Mouse (Mus musculus) urinary bladder, postnatal 25 days (tissue): Measurements from ENCODE around the gene Brca1.
"Not testable (repeated sequence)": the region's sequence is repeated elsewhere in the genome, so short reads cannot be mapped to it uniquely, and the experiment has no call there.

Source experiments
- DNase-seq: peaks from one replicate; pipeline ENCODE4 v3.0.0; 2022; ENCODE audit warnings: low spot score

The Brca1 gene

DNA sequence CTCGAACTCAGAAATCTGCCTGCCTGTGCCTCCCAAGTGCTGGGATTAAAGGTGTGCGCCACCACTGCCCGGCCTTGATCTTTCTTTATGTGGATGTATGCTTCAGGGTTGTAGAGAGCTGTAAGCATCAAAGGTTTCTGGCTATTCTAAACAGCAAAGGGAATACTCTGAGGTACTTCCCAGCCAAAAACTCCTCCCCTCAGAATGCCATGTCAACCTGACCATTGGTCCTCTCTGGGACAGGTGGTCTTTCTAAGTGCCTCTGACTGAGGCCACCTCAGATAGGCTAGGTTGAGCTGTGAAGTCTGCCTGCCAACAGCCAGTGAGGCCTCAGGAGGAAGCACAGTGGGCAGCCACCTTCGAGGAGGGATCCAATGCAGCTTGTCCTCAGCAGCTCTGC, 102.9 kb downstream of the Brca1 start:
- DNase-seq: no peak

DNA sequence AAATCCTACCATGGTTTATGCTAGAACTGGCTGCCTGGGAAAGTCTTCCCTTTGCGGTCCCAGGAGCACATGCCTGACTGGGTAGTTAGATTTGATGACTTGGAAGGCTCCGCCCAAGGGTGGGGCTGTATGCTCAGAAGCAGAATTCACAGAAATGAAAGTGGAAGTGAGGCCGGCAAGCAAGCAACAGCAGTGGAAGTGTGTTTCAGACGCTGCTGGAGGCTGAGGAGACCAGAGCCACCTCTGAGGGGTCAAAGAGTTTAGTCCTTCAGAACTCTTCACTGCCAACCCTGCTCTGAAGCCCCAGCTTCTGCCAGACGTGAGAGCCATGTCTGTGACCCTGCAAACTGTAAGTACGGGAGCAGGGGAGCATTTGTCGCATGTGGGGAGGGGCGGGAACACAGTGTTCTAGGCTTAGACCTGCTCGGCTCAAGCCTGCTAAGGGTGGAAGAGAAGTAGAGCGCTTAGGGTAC, 103.4 kb downstream of the Brca1 start, which contains the start of gene Ifi35:
Ifi35 (plus strand) TSS at position 134 of the 473 bp plus-strand sequence.
- DNase-seq: peak; percentile 66

DNA sequence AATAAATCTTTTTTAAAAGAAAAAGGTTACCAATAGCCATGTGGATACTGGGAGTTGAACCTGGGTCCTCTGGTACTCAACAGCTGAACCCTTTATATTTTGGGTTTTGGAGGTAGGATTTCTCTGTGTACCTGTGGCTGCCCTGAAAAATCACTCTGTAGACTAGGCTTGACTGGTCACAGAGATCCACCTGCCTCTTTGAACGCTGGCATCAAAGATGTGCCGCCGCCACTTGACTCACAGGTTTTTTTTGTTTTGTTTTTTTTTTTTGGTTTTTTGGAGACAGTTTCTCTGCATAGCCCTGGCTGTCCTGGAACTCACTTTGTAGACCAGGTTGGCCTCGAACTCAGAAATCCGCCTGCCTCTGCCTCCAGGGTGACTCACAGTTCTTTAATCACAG, 104.0 kb downstream of the Brca1 start:
- no peak for DNase-seq

DNA sequence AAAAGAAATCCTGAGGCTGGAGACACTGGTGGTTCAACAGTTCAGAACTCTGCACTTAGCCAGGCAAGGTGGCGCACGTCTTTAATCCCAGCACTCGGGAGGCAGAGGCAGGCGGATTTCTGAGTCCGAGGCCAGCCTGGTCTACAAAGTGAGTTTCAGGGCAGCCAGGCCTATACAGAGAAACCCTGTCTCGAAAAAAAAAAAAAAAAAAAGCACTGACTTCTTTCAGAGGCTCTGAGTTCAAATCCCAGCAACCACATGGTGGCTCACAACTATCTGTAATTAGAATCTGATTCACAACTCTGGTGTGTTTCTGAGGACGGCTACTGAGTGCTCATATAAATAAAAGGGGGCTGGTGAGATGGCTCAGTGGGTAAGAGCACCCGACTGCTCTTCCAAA, 104.9 kb downstream of the Brca1 start:
- not testable (repeated sequence) for DNase-seq

DNA sequence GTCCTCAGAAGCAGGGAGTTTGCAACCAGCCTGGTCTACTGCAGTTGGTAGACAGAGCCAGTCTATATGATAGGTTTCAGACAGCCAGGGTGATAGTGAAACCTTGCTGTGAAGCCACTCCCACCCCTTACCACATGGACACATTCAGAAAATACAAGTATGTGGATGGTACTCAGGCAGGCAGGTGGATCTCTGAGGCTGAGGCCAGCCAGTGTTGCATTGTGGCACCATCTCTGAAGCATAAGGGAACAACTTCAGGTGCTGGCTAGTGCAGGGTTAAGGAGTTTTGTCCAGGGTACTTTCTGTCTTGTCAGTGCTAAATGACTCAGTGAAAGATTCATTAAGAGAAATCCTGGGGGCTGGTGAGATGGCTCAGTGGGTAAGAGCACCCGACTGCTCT, 105.4 kb downstream of the Brca1 start:
- DNase-seq: no peak

DNA sequence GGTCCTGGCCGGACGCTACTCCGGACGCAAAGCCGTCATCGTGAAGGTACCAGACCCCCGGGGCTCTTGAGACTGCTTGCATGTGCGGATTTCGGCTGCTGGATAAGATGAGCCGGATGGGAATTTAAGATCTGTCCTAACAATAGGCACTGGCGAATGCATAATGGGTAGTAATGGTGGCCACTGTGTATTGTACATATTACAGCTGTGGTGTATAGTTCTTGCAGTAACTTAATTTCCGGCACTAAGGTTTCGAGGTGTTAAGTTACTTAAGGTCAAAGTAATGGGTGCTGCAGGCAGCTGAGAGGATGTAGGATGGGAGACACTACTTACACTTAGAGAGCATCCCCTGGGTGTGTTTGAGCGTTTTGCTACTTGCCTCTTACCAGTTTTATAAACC, 109.0 kb downstream of the Brca1 start:
- no peak for DNase-seq

DNA sequence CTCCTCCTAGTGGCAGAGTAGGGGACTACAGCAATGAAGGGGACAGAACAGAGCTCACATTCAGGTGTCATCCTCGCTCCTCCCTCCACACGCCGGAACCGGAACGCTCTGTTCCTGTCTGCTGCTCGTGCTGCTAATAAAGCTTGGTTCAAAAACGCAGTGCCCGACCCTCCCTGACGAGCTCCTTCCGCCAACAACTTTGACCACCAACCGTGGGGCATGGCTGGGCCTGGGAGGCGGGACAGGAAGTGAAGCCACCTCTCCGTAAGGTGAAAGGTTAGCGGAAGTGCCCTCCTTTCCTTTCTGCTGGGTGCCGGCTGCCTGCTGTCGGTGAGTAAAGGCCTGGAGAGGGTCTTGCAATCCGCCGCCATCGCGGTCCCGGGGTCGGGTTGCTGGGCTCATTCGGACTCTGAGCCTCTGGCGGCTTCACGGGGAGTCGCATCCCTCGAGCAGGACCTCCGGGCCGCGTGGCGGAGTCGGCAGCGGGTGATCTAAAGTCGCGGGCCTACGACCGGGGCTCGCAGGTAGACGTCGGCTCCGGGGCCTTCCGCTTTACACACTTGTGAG, 109.5 kb downstream of the Brca1 start, which contains the start of gene Rpl27:
Rpl27 (plus strand) TSS at position 172 of the 567 bp plus-strand sequence.
- DNase-seq: peak; percentile 82

DNA sequence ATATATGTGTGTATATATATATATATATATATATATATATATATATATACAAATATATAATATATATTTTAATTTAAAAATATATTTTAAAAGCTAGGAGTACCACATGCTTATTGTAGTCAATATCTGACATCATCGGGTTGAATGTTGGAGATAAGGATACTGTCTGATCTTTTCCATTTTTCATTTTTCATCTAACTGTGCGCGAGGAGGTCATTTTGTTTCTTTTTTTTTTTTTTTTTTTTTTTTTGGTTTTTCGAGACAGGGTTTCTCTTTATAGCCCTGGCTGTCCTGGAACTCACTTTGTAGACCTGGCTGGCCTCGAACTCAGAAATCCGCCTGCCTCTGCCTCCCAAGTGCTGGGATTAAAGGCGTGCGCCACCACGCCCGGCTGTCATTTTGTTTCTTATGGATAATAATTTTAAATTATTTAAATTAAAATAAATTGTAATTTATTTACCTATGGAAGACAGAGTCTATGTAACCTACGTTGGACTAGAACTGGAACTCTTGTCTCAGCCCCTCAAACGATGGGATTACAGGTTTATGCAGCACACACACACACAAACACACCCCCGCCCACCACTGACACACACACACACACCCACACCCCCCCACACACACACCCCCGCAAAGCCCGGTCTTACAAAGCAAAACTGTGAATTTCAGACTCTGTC, 110.2 kb downstream of the Brca1 start:
- DNase-seq: not testable (repeated sequence)
